Mouse (Mus musculus): ENCODE results near the gene Wnt11.

The Wnt11 gene

GRCm38 (mm10) chr7:98867794-98868150 is 32.9 kb downstream of the Wnt11 start:
- no peak for DNase-seq

DNA sequence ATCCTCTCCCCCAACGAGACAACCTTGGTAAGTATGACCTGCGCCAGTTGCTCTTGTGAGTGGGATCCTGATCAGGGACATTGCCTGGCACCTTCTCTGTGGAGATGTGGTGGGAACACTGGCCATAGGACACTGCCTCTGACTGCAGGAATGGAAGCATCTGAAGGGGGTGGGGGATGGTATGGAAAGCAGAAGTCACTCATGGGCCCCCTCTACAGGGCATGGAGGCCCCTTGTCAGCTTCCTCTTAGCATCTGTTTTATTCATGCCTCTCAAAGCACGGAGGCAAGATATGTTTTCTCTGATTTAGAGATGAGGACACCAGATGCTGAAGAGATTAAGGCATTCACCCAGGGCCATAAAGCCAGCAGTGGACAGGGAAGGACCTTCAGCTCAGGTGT is 34.2 kb downstream of the Wnt11 start:
- DNase-seq, result no peak

DNA sequence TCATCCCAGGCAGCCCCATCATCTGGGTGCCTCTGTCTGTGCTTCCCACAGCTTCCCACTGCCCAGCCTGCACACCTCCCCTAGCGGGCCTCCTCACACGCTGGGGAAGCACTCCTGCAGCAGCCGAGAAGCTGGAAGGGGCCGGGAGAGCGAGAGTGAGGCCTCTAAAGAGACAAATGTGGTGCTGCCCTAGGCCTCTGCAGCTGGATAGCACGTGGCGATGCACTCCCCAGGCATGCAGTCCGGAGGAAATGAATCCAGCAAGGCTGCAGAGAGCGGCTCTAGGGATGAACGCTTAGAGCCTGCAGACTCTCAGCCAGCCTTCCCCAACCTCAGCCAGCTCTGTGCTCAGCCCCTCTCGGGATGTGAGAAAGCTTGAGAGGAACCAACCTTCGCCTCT is 35.9 kb downstream of the Wnt11 start:
- DNase-seq, result no peak

GRCm38 (mm10) chr7:98871882-98872281 is 37.0 kb downstream of the Wnt11 start:
- no peak for DNase-seq

DNA sequence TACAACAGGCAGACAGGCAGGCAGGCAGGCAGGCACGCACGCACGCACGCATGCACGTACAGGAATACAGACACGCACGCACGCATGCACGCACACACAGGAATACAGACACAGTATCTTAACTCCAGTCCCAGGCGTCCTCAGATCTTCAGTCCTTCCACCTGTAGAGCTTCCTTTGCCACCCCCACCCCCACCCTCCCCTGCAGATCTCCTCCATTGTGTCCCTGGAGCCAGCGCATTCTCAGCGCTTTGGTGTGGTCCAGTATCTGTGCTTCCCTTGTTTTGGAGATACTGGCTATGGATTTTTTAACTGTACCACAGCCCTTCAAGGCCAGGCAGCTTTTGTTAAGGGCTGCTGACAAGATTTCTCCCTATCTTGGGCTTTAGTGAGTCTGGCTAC is 38.4 kb downstream of the Wnt11 start:
- no peak for DNase-seq

DNA sequence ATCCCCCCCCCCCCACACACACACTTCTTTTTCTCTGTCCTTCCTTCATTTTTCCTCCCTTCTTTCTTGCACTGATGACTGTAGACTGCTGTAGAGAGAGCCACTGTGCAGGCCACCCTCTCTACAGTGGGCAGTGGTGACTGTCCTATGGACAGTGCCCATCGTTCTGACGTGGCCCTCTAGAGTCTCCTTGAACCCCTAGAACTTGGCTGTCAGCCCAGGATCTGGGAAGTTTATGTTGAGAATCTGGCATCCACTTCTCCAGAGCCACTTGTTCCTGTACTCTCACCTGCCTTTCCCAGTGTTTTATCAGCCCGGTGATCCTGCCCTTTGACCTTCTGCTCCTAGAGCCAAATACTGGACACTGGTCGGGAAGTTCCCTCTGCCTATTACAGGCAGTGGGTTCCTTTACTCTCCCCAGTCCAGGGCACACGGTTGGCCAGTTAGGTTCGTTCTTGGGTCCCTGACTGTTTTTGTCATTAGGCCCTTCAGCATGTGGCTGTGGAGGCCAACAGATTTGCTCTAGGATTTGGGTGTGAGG is 39.6 kb downstream of the Wnt11 start:
- no peak for DNase-seq

GRCm38 (mm10) chr7:98875390-98875990 is 40.6 kb downstream of the Wnt11 start:
- no peak for DNase-seq

DNA sequence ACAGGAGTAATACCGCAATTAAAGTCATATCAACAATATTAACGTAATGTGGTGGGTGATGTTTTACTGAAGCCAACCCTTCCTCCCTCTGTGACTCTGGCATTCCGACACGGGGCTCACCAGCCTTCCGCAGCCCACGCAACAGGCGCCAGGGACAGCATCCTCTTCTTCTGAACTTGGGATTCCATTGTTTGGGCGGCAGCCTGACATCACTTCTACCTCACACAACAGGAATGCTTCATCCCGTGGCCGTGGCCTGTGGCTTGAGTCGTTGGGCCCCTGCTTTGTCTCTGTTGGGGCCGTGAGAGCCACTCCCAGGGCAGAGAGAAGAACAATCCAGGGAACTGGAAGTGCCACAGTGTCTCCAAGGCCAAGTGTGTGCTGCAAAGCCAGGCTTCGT is 41.2 kb downstream of the Wnt11 start:
- DNase-seq, result no peak

DNA sequence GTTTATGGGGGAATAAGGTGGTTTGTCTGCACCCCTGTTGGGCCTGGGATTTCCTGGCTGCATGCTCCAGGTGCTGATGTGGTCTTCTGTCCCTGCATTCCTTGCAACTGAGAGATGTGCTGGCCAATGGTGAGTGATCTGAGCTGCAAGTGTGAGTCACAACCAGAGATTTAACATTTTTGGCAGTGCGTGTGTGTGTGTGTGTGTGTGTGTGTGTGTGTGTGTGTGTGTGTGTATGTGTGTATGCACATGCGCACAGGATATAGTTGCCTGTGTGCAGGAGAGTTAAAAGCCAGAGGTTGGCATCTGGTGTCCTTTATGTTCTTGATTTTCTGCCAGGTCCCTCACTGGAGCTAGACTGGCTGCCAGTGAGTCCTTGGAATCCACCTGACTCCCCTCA is 44.3 kb downstream of the Wnt11 start:
- no peak for DNase-seq

DNA sequence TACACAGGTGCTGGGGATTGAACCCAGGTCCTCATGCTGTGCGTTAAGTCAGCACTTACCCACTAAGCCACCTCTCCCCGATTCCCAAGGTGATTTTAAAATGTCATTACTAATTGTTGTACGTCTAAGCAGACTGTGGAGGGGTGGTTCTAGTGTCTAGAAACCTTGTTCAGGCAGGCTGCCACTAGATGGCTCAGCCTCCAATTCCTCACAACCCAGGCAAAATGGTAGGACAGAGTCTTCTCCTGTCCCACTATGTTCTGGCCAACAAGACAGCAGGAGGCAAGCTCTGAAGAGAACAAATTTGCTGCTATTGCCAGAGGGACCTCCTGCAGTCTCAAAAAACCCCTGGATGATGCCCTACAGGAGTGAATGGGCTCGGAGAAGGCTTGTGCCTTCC is 47.0 kb downstream of the Wnt11 start:
- no peak for DNase-seq

GRCm38 (mm10) chr7:98887811-98888261 is 52.9 kb downstream of the Wnt11 start:
- DNase-seq, result peak; percentile 71

DNA sequence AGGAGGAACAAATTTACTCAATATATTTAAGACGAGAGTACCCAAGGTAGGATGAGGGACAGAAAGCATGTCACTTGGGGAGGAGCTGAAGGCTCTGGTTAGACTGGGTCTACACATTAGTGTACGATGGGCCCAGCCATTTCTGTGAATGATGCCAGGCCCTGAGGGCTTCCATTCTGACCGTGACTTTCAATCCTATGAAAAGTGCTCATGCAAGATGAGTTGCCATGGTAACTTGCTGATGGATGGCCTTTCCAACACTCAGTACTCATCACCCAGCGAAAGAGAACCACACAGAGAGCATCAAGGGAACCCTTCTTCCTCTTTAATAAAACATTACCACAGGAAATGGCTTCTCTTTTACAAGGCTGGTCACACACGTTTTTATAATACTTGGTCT is 53.9 kb downstream of the Wnt11 start:
- no peak for DNase-seq

DNA sequence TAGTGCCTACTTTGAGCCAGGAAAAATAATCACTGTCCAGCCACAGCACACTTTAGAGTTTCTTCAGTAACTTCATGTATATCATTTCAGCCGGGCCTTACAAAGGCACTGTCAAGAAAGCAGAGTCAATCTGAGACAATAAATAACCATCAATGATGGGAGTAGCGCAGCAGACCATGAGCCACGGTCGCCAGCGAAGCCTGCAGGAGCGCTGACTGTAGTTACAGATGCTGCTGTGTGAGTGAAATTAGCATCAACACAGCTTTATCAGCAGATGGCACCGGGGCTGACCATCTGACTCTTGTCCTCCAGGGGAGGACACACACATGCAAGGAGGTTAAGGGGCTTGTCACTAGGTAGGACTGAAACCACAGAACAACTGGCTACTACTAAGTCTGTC is 54.3 kb downstream of the Wnt11 start:
- no peak for DNase-seq

- DNase-seq, result no peak
These were observed 58.2 kb downstream of the Wnt11 start for GRCm38 (mm10) chr7:98893144-98893543.

DNA sequence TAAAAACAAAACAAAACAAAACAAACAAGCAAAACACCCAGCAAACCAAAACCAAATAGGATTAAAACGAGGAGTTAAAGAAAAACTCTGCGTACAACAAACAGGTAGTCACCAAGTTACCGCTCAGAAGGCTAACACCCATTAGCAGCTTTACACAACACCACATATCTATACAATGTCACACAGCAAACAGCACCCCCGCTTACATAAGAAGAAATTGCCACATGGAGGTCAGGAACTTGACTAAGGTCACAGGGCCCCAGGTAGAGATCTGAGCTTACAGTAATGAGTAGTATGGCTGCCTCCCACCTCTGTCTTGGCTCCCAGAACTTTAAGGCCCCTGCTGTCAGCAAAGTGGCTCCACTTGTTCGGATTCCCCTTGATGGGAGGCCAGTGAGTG is 59.4 kb downstream of the Wnt11 start:
- no peak for DNase-seq

- DNase-seq, result no peak
These were observed 59.9 kb downstream of the Wnt11 start for GRCm38 (mm10) chr7:98894768-98895167.

DNA sequence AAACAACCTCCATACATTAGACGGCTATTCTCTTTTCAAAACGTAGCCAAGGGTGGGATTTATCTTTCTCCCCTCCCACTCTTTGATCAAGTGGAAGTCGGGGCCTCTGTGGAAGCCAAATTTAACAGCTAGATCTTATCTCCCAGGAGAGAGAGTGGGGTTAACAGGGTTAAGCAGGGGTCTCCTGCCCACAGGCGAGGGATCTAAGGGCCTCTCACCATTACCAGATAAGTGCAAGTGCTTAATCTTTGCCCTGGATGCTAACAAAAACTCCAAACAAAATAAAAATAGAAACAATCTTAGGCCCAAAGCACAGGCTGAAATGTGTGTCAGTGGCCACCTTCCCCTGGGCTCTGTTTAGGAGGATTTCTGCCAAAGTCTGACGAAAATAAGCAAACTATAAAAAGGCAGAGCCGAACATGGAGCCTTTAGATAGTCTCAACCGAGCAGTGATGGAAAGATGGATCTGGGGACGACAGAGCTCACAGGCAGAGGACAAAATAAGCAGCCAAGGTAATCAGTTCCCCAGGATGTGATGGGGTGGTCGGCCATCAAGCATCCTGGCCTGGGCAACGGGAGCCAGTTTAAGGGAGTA is 60.7 kb downstream of the Wnt11 start:
- DNase-seq, result no peak

- no peak for DNase-seq
These were observed 62.4 kb downstream of the Wnt11 start for GRCm38 (mm10) chr7:98897323-98897722.

GRCm38 (mm10) chr7:98899815-98900214 is 64.9 kb downstream of the Wnt11 start:
- DNase-seq, result no peak

DNA sequence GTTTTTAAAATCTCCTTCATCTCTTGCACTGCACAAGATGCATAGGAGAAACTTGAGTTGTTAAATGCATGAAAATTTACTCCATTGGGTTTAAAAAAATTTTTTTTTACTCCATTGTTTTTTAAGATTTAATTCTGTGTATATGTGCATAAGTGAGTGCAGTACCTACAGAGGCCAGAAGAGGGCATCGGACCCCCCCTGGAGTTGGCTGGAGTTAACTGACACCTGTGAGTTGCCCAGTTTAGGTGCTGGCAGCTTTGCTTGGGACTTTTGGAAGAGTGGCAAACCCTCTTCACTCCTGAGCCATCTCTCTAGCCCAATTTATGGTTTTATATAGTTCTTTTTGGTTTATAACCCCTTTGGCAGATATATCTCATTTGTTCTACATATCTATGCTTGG is 66.2 kb downstream of the Wnt11 start:
- DNase-seq, result no peak

DNA sequence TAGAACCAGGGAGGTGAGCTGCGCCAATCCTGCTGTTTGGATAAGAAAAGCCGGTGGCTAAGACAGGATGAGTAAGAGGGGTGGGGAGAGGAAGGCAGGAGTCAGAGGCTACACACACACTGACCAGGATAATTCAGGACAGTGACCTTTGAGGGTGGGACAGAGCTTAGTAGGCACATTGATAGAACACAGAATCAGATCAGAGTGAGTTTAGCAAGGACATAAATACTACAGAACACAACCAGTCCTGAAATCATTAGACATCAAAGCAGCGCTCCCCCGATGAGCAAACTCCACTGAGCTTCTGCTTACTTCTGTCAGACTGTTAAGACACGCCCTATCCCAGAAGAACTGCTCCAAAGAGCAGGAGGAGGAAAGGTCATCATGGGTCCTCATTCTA is 69.0 kb downstream of the Wnt11 start:
- DNase-seq, result no peak
